Mouse (Mus musculus): Measurements from ENCODE around the gene Insm1. TPM values are rescaled to one million over a fixed set of nuclear protein-coding genes. Genes with fewer than 3 reads are reported as not detected.

The Insm1 gene
- total RNA-seq, 2 experiments from 2014 or later: not detected

- DNase-seq: no peak
Measured at GRCm38 (mm10) chr2:146224141-146224540, 2.4 kb downstream of the Insm1 start.

GRCm38 (mm10) chr2:146225818-146226217 lies 4.1 kb downstream of the Insm1 start:
- no peak for DNase-seq

- DNase-seq: peak; percentile 20
Measured at GRCm38 (mm10) chr2:146226484-146226883, 4.8 kb downstream of the Insm1 start.

- DNase-seq: no peak
Measured at GRCm38 (mm10) chr2:146227646-146228045, 5.9 kb downstream of the Insm1 start.

GRCm38 (mm10) chr2:146228435-146228834 lies 6.7 kb downstream of the Insm1 start:
- DNase-seq: no peak

- no peak for DNase-seq
Measured at GRCm38 (mm10) chr2:146231485-146231884, 9.8 kb downstream of the Insm1 start.

- DNase-seq: no peak
Measured at GRCm38 (mm10) chr2:146239196-146239747, 17.6 kb downstream of the Insm1 start.

GRCm38 (mm10) chr2:146244049-146244448 lies 22.3 kb downstream of the Insm1 start:
- DNase-seq: no peak

- DNase-seq: no peak
Measured at GRCm38 (mm10) chr2:146245401-146245800, 23.7 kb downstream of the Insm1 start.

- no peak for DNase-seq
Measured at GRCm38 (mm10) chr2:146246409-146247075, 24.8 kb downstream of the Insm1 start.

- DNase-seq: no peak
Measured at GRCm38 (mm10) chr2:146247576-146247975, 25.9 kb downstream of the Insm1 start.

- DNase-seq: no peak
Measured at GRCm38 (mm10) chr2:146249033-146249432, 27.3 kb downstream of the Insm1 start.

- no peak for DNase-seq
Measured at GRCm38 (mm10) chr2:146250236-146250904, 28.6 kb downstream of the Insm1 start.

- DNase-seq: no peak
Measured at GRCm38 (mm10) chr2:146254387-146254786, 32.7 kb downstream of the Insm1 start.

GRCm38 (mm10) chr2:146255636-146256035 lies 33.9 kb downstream of the Insm1 start:
- no peak for DNase-seq

- DNase-seq: peak; percentile 11
Measured at GRCm38 (mm10) chr2:146256321-146256875, 34.7 kb downstream of the Insm1 start.

- DNase-seq: no peak
Measured at GRCm38 (mm10) chr2:146257037-146257436, 35.3 kb downstream of the Insm1 start.

- DNase-seq: no peak
Measured at GRCm38 (mm10) chr2:146257609-146258008, 35.9 kb downstream of the Insm1 start.

GRCm38 (mm10) chr2:146258736-146259469 lies 37.2 kb downstream of the Insm1 start:
- no peak for DNase-seq

GRCm38 (mm10) chr2:146259787-146260560 lies 38.3 kb downstream of the Insm1 start:
- DNase-seq: no peak

- no peak for DNase-seq
Measured at GRCm38 (mm10) chr2:146261146-146261545, 39.4 kb downstream of the Insm1 start.

- DNase-seq: no peak
Measured at GRCm38 (mm10) chr2:146262215-146262614, 40.5 kb downstream of the Insm1 start.
